Mouse (Mus musculus) thymus, postnatal 0 days (tissue): ENCODE data around the gene Slco3a1. TPM values are rescaled to one million over a fixed set of nuclear protein-coding genes. Genes with fewer than 3 reads are reported as not detected.
A peak's percentile ranks its signal among the peaks of the same experiment; 100 is the strongest.

Source experiments
- DNase-seq: peaks from one replicate; pipeline ENCODE4 v3.0.0-alpha.2; 2015; ENCODE audit warnings: low spot score
- polyA plus RNA-seq: library from polyadenylated mRNA; unstranded; fragments of >200 nt; fragmentation: Nextera tagmentation; extraction: Ambion mirVana; gene quantifications from 2 replicates; pipeline ENCODE4 v1.2.1, GENCODE M21; 2015

Gene Slco3a1
- polyA plus RNA-seq, 1 experiment from 2014 or later, result 11.0 TPM

DNA sequence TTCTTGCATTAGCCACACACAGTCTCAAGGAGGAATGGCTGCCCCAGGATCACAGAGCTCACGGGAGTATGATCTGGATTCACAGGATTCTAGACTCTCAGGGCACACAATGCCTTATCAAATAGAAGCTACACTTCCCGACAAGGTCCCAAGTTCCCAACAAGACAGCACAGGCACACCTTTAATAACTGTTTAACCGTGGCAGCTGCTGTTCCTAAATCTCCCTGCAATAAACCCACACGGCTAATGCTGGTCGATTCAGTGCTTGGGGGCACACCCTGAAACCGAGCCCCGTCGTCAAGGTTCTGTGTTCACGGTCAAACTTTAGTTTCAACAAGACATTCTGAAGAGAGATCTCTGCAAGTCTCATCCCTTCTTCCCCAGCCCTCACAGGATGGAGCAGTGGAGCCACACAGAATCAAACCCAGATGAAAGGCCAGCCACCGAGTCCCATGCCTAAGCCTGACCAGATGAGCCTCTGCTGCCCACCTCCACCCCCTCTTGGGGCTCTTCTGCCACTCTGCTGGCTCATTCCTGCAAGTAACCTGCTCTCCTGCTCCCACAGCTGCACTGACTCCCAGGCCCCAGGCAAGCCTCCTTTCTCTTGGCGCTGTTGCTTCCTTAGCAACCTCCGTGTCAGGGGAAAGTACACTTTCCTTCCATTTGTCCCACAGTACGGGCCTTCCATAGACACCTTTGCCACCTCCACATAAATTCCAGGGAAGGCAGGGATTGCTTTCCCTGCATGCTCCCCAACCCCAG lies 200.7 kb downstream of the Slco3a1 start:
- no peak for DNase-seq

DNA sequence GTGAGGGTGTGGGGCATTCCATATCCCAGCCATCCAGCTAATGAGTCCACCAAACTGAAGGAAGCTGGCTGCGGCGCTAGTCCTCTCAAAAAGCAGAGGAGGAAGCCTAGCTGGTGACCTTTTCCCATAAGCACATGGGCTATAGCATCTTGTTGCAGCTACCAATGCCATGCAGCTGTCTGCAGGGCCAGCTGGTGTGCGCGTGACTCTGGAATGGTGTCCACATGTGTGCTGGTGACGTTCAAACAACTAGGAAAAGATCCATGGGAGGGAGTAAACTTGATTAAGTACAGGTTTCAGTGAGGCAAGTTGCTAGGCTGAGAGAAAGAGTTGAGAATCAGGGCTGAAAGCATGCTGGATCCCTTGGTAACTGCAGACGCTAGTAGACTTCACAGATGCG lies 201.3 kb downstream of the Slco3a1 start:
- no peak for DNase-seq

- DNase-seq, result no peak
Observed at GRCm38 (mm10) chr7:74348318-74348890, 206.2 kb downstream of the Slco3a1 start.

DNA sequence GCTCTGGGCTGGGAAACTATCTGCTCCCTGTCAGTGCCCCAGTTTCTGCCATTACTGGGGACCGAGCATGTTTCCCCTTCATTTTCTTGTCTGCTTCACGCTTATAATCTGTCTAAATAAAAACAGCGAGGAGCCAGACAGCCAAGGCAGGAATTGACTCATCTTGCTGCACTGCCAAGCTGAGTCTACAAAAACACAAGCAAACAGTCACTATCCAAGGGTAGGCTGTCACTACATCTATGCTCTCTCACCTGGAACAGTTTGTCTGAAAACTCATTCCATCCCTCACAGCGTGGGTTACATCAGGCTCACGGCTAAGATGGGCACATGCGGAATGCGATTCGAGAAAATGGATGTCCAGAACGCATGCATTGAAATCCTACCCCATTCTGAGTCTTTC lies 207.6 kb downstream of the Slco3a1 start:
- DNase-seq, result no peak

DNA sequence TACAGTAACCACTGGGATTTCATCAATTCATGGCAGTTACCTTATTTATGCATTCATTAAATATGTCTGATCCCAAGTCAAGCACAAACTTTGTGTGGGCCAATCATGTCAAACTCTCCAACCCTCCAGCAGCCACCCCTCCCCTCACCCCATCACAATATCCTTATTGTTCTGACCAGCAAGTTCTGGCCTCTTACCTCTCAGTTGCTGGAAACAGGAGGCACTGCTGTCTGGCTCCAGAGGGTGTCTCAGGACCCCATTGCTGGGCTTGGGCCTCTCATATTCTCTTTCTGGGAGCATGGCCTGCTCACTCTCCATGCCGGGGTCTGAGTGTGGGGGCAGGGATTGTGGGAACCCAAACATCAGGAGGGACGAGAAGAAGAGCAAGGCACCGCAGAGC lies 208.1 kb downstream of the Slco3a1 start:
- no peak for DNase-seq

GRCm38 (mm10) chr7:74341149-74341805 lies 213.3 kb downstream of the Slco3a1 start:
- peak; percentile 71 for DNase-seq

GRCm38 (mm10) chr7:74340419-74340954 lies 214.1 kb downstream of the Slco3a1 start:
- DNase-seq, result no peak

GRCm38 (mm10) chr7:74337677-74338420 lies 216.7 kb downstream of the Slco3a1 start:
- DNase-seq, result no peak

DNA sequence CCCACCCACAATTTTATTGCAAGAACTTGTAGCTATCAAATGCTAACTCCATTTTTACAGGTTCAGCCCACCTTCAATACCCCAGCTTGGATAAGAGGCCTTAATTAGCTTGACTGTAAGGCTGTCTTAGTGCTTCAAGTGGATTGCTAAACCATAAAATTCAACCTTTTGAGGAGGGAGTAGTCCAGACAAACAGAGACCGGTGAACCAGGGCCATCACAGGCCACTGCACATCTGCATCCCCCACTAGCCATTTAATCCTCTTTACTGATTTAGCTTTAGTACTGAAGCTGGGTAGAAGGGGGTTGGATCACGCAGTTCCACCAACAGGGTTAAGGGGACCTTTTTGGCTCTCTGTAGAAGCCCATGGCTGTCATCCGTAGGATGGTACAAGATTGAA lies 222.3 kb downstream of the Slco3a1 start:
- DNase-seq, result no peak

DNA sequence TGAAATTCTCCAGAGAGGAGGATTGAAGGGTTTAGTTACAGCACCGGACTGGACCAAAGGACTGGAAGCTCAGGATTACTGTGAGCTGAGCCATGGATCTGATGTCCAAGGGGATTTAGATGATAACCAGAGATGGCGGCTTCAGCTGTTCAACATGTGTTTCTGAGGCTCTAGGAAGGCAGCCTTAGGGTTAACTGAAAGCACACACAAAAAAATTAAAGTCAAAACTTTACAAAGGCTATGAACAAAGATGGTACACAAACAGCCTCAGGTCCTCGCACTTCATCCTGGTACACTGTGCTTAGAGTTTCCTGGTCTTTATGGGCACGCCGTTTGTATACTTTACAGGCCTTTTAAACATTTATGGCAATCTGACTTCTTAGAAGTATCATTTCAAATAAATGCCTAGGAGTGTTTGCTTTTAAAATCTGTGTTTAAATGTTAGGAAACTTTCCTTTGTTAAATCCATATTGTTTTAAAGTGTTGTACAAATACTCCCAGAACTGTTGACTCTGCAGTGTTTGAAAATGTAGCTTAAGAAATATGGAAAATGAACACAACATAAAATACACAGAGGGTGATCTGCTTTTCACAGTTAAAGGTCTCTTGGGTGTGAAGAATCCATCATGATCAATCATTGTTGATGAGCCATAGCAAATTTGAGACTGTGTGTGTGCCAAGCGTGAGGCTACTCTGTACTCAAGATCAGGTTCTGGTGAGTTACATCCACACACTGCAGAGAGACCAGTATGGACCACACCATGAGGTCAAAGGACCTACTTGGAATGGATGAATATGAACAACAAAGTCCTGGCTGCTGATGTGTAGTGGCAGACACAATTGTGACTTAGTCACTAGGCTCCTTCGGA lies 223.5 kb downstream of the Slco3a1 start:
- DNase-seq, result no peak

- no peak for DNase-seq
Observed at GRCm38 (mm10) chr7:74330117-74330857, 224.3 kb downstream of the Slco3a1 start.

GRCm38 (mm10) chr7:74329004-74329403 lies 225.6 kb downstream of the Slco3a1 start:
- DNase-seq, result peak; percentile 40

- DNase-seq, result peak; percentile 62
Observed at GRCm38 (mm10) chr7:74327716-74328115, 226.9 kb downstream of the Slco3a1 start.

DNA sequence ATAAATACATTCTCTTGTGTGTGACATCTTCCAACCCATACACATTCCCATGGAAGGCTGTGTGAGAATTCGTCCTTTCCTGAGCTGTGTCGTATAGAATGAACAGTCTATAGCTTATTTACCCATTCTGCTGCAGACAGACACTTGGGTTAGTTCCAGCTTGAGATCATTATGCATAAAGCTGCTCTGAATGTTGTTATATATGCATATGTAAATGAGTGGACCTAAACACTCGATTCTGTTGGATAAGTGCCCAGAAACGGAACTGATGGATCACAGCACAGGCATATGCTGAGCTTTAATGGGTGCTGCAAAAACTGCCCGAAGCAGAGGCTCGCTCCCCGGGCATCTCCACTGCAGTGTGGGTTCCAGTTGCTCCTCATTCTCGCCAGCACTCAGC lies 229.5 kb downstream of the Slco3a1 start:
- DNase-seq, result no peak

DNA sequence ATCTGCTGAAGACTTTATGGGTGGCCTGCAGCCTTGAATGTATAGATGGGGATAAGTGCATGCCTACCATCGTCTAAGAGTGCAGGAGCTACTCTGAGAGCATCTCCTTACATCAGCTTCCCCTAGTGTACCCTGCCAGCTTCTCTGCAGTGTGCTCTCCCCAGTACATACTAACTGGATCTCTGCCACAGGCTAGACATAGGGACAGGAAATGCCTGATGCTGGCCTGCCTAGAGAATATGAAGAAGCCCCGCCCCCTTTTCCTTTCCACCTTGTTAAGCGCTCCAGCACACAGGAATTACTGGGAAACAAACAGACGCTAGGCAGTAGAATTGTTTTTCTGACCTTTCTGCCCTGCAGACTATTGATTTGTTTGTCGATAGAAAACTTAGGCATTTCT lies 230.9 kb downstream of the Slco3a1 start:
- no peak for DNase-seq

GRCm38 (mm10) chr7:74323194-74323593 lies 231.4 kb downstream of the Slco3a1 start:
- DNase-seq, result no peak

- no peak for DNase-seq
Observed at GRCm38 (mm10) chr7:74320635-74321034, 233.9 kb downstream of the Slco3a1 start.

DNA sequence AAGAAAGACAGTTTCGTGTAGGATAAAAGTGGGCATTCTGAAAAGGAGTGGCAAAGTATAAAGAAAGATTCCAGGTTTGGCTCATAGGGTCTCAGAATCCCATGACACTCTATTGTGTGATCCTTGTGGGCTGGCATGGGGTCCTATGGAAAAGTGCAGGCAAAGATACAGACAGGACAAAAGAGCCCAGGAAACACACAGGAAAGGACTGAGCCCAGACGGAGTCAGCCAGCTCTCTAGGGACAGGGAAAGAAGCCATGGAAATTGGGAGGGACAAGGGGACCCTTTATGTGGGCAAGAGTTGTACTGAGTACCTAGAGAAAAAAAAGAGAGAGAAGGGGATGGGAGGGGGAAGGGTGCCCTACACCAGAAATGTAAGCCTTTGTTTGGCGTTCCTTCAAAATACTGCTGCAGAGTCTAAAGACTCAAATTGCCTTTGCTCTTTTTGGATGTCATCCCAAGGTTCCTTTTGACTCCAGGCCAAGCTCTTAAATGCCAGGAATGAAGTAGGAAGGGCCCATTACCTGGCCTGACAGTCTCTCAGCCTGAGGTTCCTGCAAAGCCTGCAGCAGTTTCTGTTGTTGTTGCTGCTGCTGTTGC lies 238.6 kb downstream of the Slco3a1 start:
- no peak for DNase-seq

GRCm38 (mm10) chr7:74314276-74314675 lies 240.3 kb downstream of the Slco3a1 start:
- no peak for DNase-seq
